Mouse (Mus musculus) testis, adult 2 months (tissue): ENCODE results near the gene Gm43191.

Experiments used
- CTCF ChIP-seq: fragments of 200-500 bp; IDR thresholded peaks from 2 replicates; pipeline ENCODE4 v1.5.1; 2012; ENCODE audit warnings: low read depth, mild to moderate bottlenecking, inconsistent platforms, low read length, moderate library complexity; ENCODE audit not compliant: control insufficient read depth, insufficient read depth, insufficient replicate concordance
- POLR2A ChIP-seq: fragments of 200-500 bp; IDR thresholded peaks from 2 replicates; pipeline ENCODE4 v1.6.1; 2012; ENCODE audit warnings: low read depth, mild to moderate bottlenecking, inconsistent platforms, low read length, moderate library complexity; ENCODE audit not compliant: control insufficient read depth

- TF ChIP-seq POLR2A (no peak), CTCF (no peak)
Observed at GRCm38 (mm10) chr3:116601781-116602180, 79.3 kb downstream of the Gm43191 start.
